Mouse (Mus musculus) heart, postnatal 0 days (tissue): ENCODE results near the gene Cln3. TPM values are rescaled to one million over a fixed set of nuclear protein-coding genes. Genes with fewer than 3 reads are reported as not detected.

ENCODE experiments used
- ATAC-seq: fragments of 200-750 bp; cut with Nextera tagmentation; 2 replicates; pipeline ENCODE4 v1.8.0; 2017; ENCODE audit warnings: low read depth, moderate number of reproducible peaks, moderate library complexity; ENCODE audit not compliant: insufficient read depth
- DNase-seq: peaks from one replicate; pipeline ENCODE4 v3.0.0-alpha.2; 2016; ENCODE audit warnings: low spot score
- H3K27ac ChIP-seq: fragments of 300-500 bp; sonication (generic); 2 replicates; pipeline ENCODE4 v1.5.1; 2014; ENCODE audit warnings: low read depth, mild to moderate bottlenecking
- H3K27me3 ChIP-seq: fragments of 300-500 bp; sonication (generic); 2 replicates; pipeline ENCODE4 v1.6.1; 2014; ENCODE audit warnings: low read length, mixed read lengths; ENCODE audit not compliant: control insufficient read depth, insufficient read depth
- H3K36me3 ChIP-seq: fragments of 300-500 bp; sonication (generic); replicated peaks from 2 replicates; pipeline ENCODE4 v1.6.1; 2014; ENCODE audit warnings: low read length, mixed read lengths; ENCODE audit not compliant: control insufficient read depth, insufficient read depth
- H3K4me1 ChIP-seq: fragments of 300-500 bp; sonication (generic); 2 replicates; pipeline ENCODE4 v1.6.1; 2014; ENCODE audit warnings: antibody characterized with exemption; ENCODE audit not compliant: control insufficient read depth, insufficient read depth
- H3K4me2 ChIP-seq: fragments of 300-500 bp; sonication (generic); 2 replicates; pipeline ENCODE4 v1.6.1; 2014; ENCODE audit warnings: low read depth, mild to moderate bottlenecking, low read length, moderate library complexity
- H3K4me3 ChIP-seq: fragments of 300-500 bp; sonication (generic); 2 replicates; pipeline ENCODE4 v1.5.1; 2014; ENCODE audit warnings: low read depth, low read length
- H3K9ac ChIP-seq: fragments of 300-500 bp; sonication (generic); replicated peaks from 2 replicates; pipeline ENCODE4 v1.6.1; 2014; ENCODE audit warnings: low read depth, low read length, mixed read lengths
- H3K9me3 ChIP-seq: fragments of 300-500 bp; sonication (generic); replicated peaks from 2 replicates; pipeline ENCODE4 v1.6.1; 2016; ENCODE audit warnings: low read length; ENCODE audit not compliant: control insufficient read depth
- CTCF ChIP-seq: IDR thresholded peaks from 2 replicates; pipeline ENCODE4 v1.5.1; 2016; ENCODE audit warnings: antibody characterized with exemption, control low read depth, low read depth
- EP300 ChIP-seq: IDR thresholded peaks from 2 replicates; pipeline ENCODE4 v1.6.1; 2016; ENCODE audit warnings: antibody characterized with exemption, low read depth
- WGBS: fragments of 180-500 bp; shearing (Covaris S2); extraction: QIAGEN DNeasy Blood & Tissue Kit; methylation state at CpG from one replicate; pipeline ENCODE4 v1.1.7; 2014; 5-methylcytosine and 5-hydroxymethylcytosine counted together
- polyA plus RNA-seq: library from polyadenylated mRNA; unstranded; fragments of >200 nt; fragmentation: Nextera tagmentation; extraction: Ambion mirVana; gene quantifications from 2 replicates; pipeline ENCODE4 v1.2.1, GENCODE M21; 2015
- total RNA-seq: library from RNA; depleted of rRNA; stranded (reverse); fragments of >200 nt; gene quantifications from 2 replicates; pipeline ENCODE4 v1.2.3, GENCODE M21; 2014; ENCODE audit warnings: low replicate concordance

Cln3 gene
- total and polyA plus RNA-seq, 2 experiments from 2014 or later, result 14.9 to 17.1 TPM

- Histone ChIP-seq H3K36me3 (peaks cover 11% of the 10 kb centered on the region; the same call in 1 of the 2 replicates), H3K9ac (no peak overlapping the region), H3K27me3 (no peaks in the 10 kb centered on the region), H3K4me3 (no peak overlapping the region), H3K4me2 (no peak overlapping the region), H3K9me3 (no peaks in the 10 kb centered on the region), H3K27ac (no peak overlapping the region), H3K4me1 (peaks cover 9% of the 10 kb centered on the region; the same call in 1 of the 2 replicates)
- 69% methylated on average over 6 of the region's 6 CpGs for whole genome bisulfite sequencing
- no peak for DNase-seq
- no peak for TF ChIP-seq EP300
- TF ChIP-seq CTCF, result no peak
- no peak for ATAC-seq
These were observed 4.0 kb downstream of the Cln3 start for GRCm38 (mm10) chr7:126581661-126582060.

- Histone ChIP-seq H3K27me3 (no peaks in the 10 kb centered on the region), H3K4me1 (peaks cover 9% of the 10 kb centered on the region; the same call in 1 of the 2 replicates), H3K9me3 (no peaks in the 10 kb centered on the region), H3K9ac (no peak overlapping the region), H3K4me3 (no peak overlapping the region), H3K36me3 (peaks cover 11% of the 10 kb centered on the region; the same call in 1 of the 2 replicates), H3K27ac (no peak overlapping the region), H3K4me2 (no peak overlapping the region)
- ATAC-seq, result no peak
- 57% methylated on average over 8 of the region's 8 CpGs for WGBS
- TF ChIP-seq CTCF, result peak; percentile 49
- TF ChIP-seq EP300, result no peak
- DNase-seq, result no peak
These were observed 6.4 kb downstream of the Cln3 start for GRCm38 (mm10) chr7:126579172-126579571.

GRCm38 (mm10) chr7:126576946-126577345, 8.7 kb downstream of the Cln3 start:
- TF ChIP-seq CTCF, result peak; percentile 52
- TF ChIP-seq EP300, result no peak
- no peak overlapping the region for H3K4me3 ChIP-seq
- ATAC-seq, result no peak
- no peaks in the 10 kb centered on the region for H3K27me3 ChIP-seq
- no peaks in the 10 kb centered on the region for H3K9me3 ChIP-seq
- no peak overlapping the region for H3K9ac ChIP-seq
- no peak overlapping the region for H3K27ac ChIP-seq
- no peak overlapping the region for H3K4me2 ChIP-seq
- H3K36me3 ChIP-seq, result peaks cover 19% of the 10 kb centered on the region; the same call in 1 of the 2 replicates
- no peaks in the 10 kb centered on the region for H3K4me1 ChIP-seq
- 54% methylated on average over 8 of the region's 8 CpGs for WGBS
- DNase-seq, result no peak

- Histone ChIP-seq H3K4me1 (peaks cover 4% of the 10 kb centered on the region; the same call in 1 of the 2 replicates), H3K27ac (peak within 1 kb of the TSS; percentile 86), H3K9me3 (no peaks in the 10 kb centered on the region), H3K27me3 (no peaks in the 10 kb centered on the region), H3K9ac (peak within 1 kb of the TSS; percentile 90), H3K4me2 (peak within 1 kb of the TSS; percentile 72), H3K36me3 (peaks cover 34% of the 10 kb centered on the region), H3K4me3 (peak within 1 kb of the TSS; percentile 95)
- ATAC-seq (peak; percentile 94), DNase-seq (peak; percentile 93)
- WGBS, result under 1% methylated on average over 46 of the region's 46 CpGs
- TF ChIP-seq CTCF, result no peak
- TF ChIP-seq EP300, result no peak; the same call in 1 of the 2 replicates
These were observed 19.4 kb downstream of the Cln3 start, which contains the start of gene Eif3c for GRCm38 (mm10) chr7:126566094-126566765. Gene Eif3c, minus strand, starts transcription at chr7:126566411.

- under 1% methylated on average over 18 of the region's 28 CpGs for WGBS
- DNase-seq, result peak; percentile 46
- TF ChIP-seq EP300, result no peak
- TF ChIP-seq CTCF, result no peak
These were observed 19.9 kb downstream of the Cln3 start for GRCm38 (mm10) chr7:126565693-126566092.

GRCm38 (mm10) chr7:126556635-126557034, 29.0 kb downstream of the Cln3 start:
- no peak overlapping the region for H3K9ac ChIP-seq
- no peak overlapping the region for H3K4me2 ChIP-seq
- H3K27me3 ChIP-seq, result no peaks in the 10 kb centered on the region
- H3K27ac ChIP-seq, result no peak overlapping the region
- ATAC-seq, result no peak
- H3K36me3 ChIP-seq, result peaks cover 90% of the 10 kb centered on the region
- no peak for DNase-seq
- no peaks in the 10 kb centered on the region for H3K9me3 ChIP-seq
- TF ChIP-seq CTCF (no peak), EP300 (no peak)
- 91% methylated on average over 5 of the region's 5 CpGs for WGBS
- H3K4me3 ChIP-seq, result no peak overlapping the region
- no peaks in the 10 kb centered on the region for H3K4me1 ChIP-seq

More at GRCm38 (mm10) chr7:126565693-126566092, 19.9 kb downstream of the Cln3 start:
- no peaks in the 10 kb centered on the region for H3K9me3 ChIP-seq
- H3K27ac ChIP-seq, result peak overlapping the region; percentile 86
- H3K4me3 ChIP-seq, result peak overlapping the region; percentile 95
- H3K4me2 ChIP-seq, result peak overlapping the region; percentile 72
- H3K9ac ChIP-seq, result peak overlapping the region; percentile 90
- H3K4me1 ChIP-seq, result peaks cover 4% of the 10 kb centered on the region; the same call in 1 of the 2 replicates
- H3K36me3 ChIP-seq, result peaks cover 39% of the 10 kb centered on the region
- no peaks in the 10 kb centered on the region for H3K27me3 ChIP-seq
- ATAC-seq, result peak; percentile 47
